Mouse (Mus musculus) liver, embryonic 14.5 days (tissue): ENCODE data around the gene Cd69.

ENCODE experiments used
- CTCF ChIP-seq: IDR thresholded peaks from 2 replicates; pipeline ENCODE4 v1.5.1; 2016; ENCODE audit warnings: antibody characterized with exemption, low read depth, control low read depth
- EP300 ChIP-seq: IDR thresholded peaks from 2 replicates; pipeline ENCODE4 v1.6.1; 2016; ENCODE audit warnings: antibody characterized with exemption, low read depth

DNA sequence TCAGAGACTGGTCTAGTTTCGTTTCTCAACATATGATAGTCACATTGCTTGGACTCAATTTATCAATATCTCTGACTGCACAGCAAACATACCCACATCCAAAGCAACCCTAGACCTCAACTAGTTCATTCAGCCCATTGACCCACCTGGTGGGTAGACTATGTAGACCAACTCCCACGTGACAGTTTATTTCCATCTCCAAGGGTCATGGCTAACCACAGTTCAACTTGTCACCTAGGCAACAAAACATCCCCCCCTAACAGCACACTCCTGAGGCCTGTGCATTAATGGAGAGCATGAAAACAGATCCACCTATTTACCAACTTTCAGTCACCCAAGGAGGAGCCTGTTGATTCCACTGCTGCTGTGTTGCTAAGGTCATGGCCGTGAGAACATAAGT lies 1.6 kb downstream of the Cd69 start:
- TF ChIP-seq EP300 = no peak
- TF ChIP-seq CTCF = no peak
